Comparison of ENCODE assay signal across 24 mouse cellular contexts in the genomic region with DNA sequence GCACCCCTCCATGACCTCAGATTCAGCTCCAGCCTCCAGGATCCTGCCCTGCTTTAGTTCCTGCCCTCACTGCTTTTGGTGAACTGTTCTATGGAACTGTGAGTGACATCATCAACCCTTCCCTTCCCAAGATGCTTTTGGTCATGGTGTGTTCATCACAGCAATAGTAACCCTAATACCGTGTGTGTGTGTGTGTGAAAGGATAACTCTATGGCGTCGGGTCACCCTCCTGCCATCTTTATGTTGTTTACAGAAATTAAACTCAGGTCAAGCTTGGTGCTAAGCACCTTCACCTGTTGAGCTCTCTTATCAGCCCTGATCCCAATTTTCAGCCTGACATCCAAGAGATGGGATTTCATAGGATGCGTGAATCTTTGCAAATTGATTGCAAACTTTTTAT.
DNase-seq lines count a peak whose midpoint lies in the region; ATAC-seq and TF ChIP-seq lines count a peak whose summit lies in the region.
"Had no signal": no experiment of that assay in that cellular context is flagged by ENCODE, and none has a peak within 500 bp of the region (broad histone marks: within the 10 kb centered on the region; RNA-seq: fewer than 3 reads in every experiment).

No protein-coding gene starts in this region.

- no peak for DNase-seq in forebrain, embryonic 11.5 days (ENCODE audit: low spot score)
- DNase-seq in forebrain, postnatal 0 days, result no peak
- no peak for DNase-seq in forebrain, embryonic 10.5 days (ENCODE audit: extremely low spot score, low spot score)
- no peak for DNase-seq in midbrain, embryonic 11.5 days (ENCODE audit: low spot score, missing footprints)
- DNase-seq in midbrain, postnatal 0 days (ENCODE audit: low spot score), result no peak
- no peak for DNase-seq in neural tube, embryonic 11.5 days (ENCODE audit: low spot score)
- no peak for DNase-seq in neural tube, embryonic 10.5 days (ENCODE audit: extremely low spot score, low spot score)
- DNase-seq: adrenal gland, adult 8-10 months; adrenal gland, postnatal 25 days; cerebellum, adult 11 months; cerebellum, adult 2 months; cerebellum, adult 9-11 months; cerebellum, postnatal 25 days; gastrocnemius, postnatal 10 days; gastrocnemius, postnatal 36 days; heart, postnatal 36 days had no signal

- no peak overlapping the region for H3K4me3 ChIP-seq in forebrain, embryonic 11.5 days (ENCODE audit: low read depth, low read length)
- H3K4me3 ChIP-seq in forebrain, postnatal 0 days (ENCODE audit: low read depth, low read length), result no peak overlapping the region
- no peak overlapping the region for H3K4me3 ChIP-seq in forebrain, embryonic 15.5 days
- no peak overlapping the region for H3K4me3 ChIP-seq in forebrain, embryonic 10.5 days
- no peak overlapping the region for H3K4me3 ChIP-seq in midbrain, embryonic 11.5 days (ENCODE audit: low read depth, low read length)
- H3K4me3 ChIP-seq in midbrain, postnatal 0 days (ENCODE audit: low read depth, low read length), result no peak overlapping the region
- H3K4me3 ChIP-seq in neural tube, embryonic 11.5 days (ENCODE audit: low read depth, low read length), result no peak overlapping the region
- H3K4me3 ChIP-seq: embryonic facial prominence, embryonic 12.5 days; embryonic facial prominence, embryonic 15.5 days; hindbrain, embryonic 13.5 days; intestine, embryonic 15.5 days had no signal

- no peaks in the 10 kb centered on the region for H3K36me3 ChIP-seq in forebrain, embryonic 11.5 days (ENCODE audit: control insufficient read depth, insufficient read depth, low read length)
- H3K36me3 ChIP-seq in forebrain, postnatal 0 days (ENCODE audit: insufficient read depth), result peaks cover 23% of the 10 kb centered on the region
- H3K36me3 ChIP-seq in forebrain, embryonic 15.5 days, result peaks cover 5% of the 10 kb centered on the region
- H3K36me3 ChIP-seq in forebrain, embryonic 10.5 days (replicated peaks), result no peaks in the 10 kb centered on the region
- 0 out of 2 replicates have a peak, but pooled peaks cover 2% of the 10 kb centered on the region for H3K36me3 ChIP-seq in midbrain, embryonic 11.5 days (ENCODE audit: control insufficient read depth, insufficient read depth, low read length)
- peaks cover 8% of the 10 kb centered on the region for H3K36me3 ChIP-seq in midbrain, postnatal 0 days (ENCODE audit: insufficient read depth, low read length)
- no peaks in the 10 kb centered on the region for H3K36me3 ChIP-seq in neural tube, embryonic 11.5 days (ENCODE audit: control insufficient read depth, insufficient read depth, low read length)
- H3K36me3 ChIP-seq: embryonic facial prominence, embryonic 12.5 days; hindbrain, embryonic 10.5 days; intestine, embryonic 15.5 days had no signal

- peaks cover 10% of the 10 kb centered on the region for H3K4me1 ChIP-seq in forebrain, embryonic 11.5 days (replicated peaks; ENCODE audit: control insufficient read depth, insufficient read depth, low read length)
- H3K4me1 ChIP-seq in forebrain, postnatal 0 days (ENCODE audit: insufficient read depth), result peaks cover 15% of the 10 kb centered on the region
- peaks cover 41% of the 10 kb centered on the region for H3K4me1 ChIP-seq in forebrain, embryonic 15.5 days
- peaks cover 28% of the 10 kb centered on the region for H3K4me1 ChIP-seq in forebrain, embryonic 10.5 days
- H3K4me1 ChIP-seq in midbrain, embryonic 11.5 days (ENCODE audit: control insufficient read depth, insufficient read depth, low read length), result peaks cover 13% of the 10 kb centered on the region
- H3K4me1 ChIP-seq in midbrain, postnatal 0 days (ENCODE audit: insufficient read depth, low read length), result peaks cover 6% of the 10 kb centered on the region; the same call in 1 of the 2 replicates
- no peaks in the 10 kb centered on the region; the same call in 1 of the 2 replicates for H3K4me1 ChIP-seq in neural tube, embryonic 11.5 days (ENCODE audit: control insufficient read depth, insufficient read depth, low read length)
- H3K4me1 ChIP-seq: embryonic facial prominence, embryonic 12.5 days; embryonic facial prominence, embryonic 15.5 days had no signal

- H3K9ac ChIP-seq in forebrain, embryonic 11.5 days (ENCODE audit: low read length), result no peak overlapping the region
- no peak overlapping the region for H3K9ac ChIP-seq in forebrain, postnatal 0 days
- no peak overlapping the region for H3K9ac ChIP-seq in forebrain, embryonic 15.5 days (replicated peaks)
- H3K9ac ChIP-seq in midbrain, embryonic 11.5 days (ENCODE audit: low read length), result no peak overlapping the region
- H3K9ac ChIP-seq in midbrain, postnatal 0 days (replicated peaks; ENCODE audit: low read length, poor library complexity, severe bottlenecking), result no peak overlapping the region
- no peak overlapping the region for H3K9ac ChIP-seq in neural tube, embryonic 11.5 days (ENCODE audit: low read length)
- H3K9ac ChIP-seq: embryonic facial prominence, embryonic 12.5 days; embryonic facial prominence, embryonic 15.5 days; hindbrain, embryonic 13.5 days; intestine, embryonic 15.5 days had no signal

- H3K9me3 ChIP-seq in forebrain, embryonic 11.5 days (ENCODE audit: control insufficient read depth, low read length), result no peaks in the 10 kb centered on the region
- no peaks in the 10 kb centered on the region for H3K9me3 ChIP-seq in forebrain, postnatal 0 days (ENCODE audit: low read length)
- H3K9me3 ChIP-seq in forebrain, embryonic 15.5 days, result no peaks in the 10 kb centered on the region
- H3K9me3 ChIP-seq in forebrain, embryonic 10.5 days, result no peaks in the 10 kb centered on the region
- H3K9me3 ChIP-seq in midbrain, embryonic 11.5 days (ENCODE audit: control insufficient read depth, low read length), result no peaks in the 10 kb centered on the region
- no peaks in the 10 kb centered on the region for H3K9me3 ChIP-seq in midbrain, postnatal 0 days (ENCODE audit: low read length)
- H3K9me3 ChIP-seq in neural tube, embryonic 11.5 days (ENCODE audit: control insufficient read depth, low read length), result no peaks in the 10 kb centered on the region
- H3K9me3 ChIP-seq: embryonic facial prominence, embryonic 12.5 days; embryonic facial prominence, embryonic 15.5 days; hindbrain, embryonic 10.5 days; hindbrain, embryonic 13.5 days; intestine, embryonic 15.5 days had no signal

- no peaks in the 10 kb centered on the region for H3K27me3 ChIP-seq in forebrain, embryonic 11.5 days (ENCODE audit: control insufficient read depth, insufficient read depth, low read length)
- H3K27me3 ChIP-seq in forebrain, postnatal 0 days (ENCODE audit: insufficient read depth, low read length), result no peaks in the 10 kb centered on the region
- H3K27me3 ChIP-seq in forebrain, embryonic 15.5 days, result no peaks in the 10 kb centered on the region
- no peaks in the 10 kb centered on the region for H3K27me3 ChIP-seq in forebrain, embryonic 10.5 days (ENCODE audit: poor library complexity, severe bottlenecking)
- H3K27me3 ChIP-seq in midbrain, embryonic 11.5 days (ENCODE audit: control insufficient read depth, insufficient read depth, low read length), result no peaks in the 10 kb centered on the region
- no peaks in the 10 kb centered on the region for H3K27me3 ChIP-seq in midbrain, postnatal 0 days (ENCODE audit: insufficient read depth, low read length)
- no peaks in the 10 kb centered on the region for H3K27me3 ChIP-seq in neural tube, embryonic 11.5 days (ENCODE audit: control insufficient read depth, insufficient read depth, low read length)
- H3K27me3 ChIP-seq: embryonic facial prominence, embryonic 12.5 days; embryonic facial prominence, embryonic 15.5 days; hindbrain, embryonic 13.5 days; intestine, embryonic 15.5 days had no signal

- no peak overlapping the region for H3K27ac ChIP-seq in forebrain, embryonic 11.5 days (ENCODE audit: low read depth, low read length)
- no peak overlapping the region for H3K27ac ChIP-seq in forebrain, postnatal 0 days (ENCODE audit: low read depth, low read length)
- peak overlapping the region; percentile 79; the same call in 1 of the 2 replicates for H3K27ac ChIP-seq in forebrain, embryonic 15.5 days (replicated peaks)
- H3K27ac ChIP-seq in forebrain, embryonic 10.5 days, result no peak overlapping the region
- H3K27ac ChIP-seq in midbrain, embryonic 11.5 days (ENCODE audit: low read depth, low read length), result no peak overlapping the region
- H3K27ac ChIP-seq in midbrain, postnatal 0 days (ENCODE audit: low read depth, low read length), result no peak overlapping the region
- H3K27ac ChIP-seq in neural tube, embryonic 11.5 days (ENCODE audit: low read depth, low read length), result no peak overlapping the region
- H3K27ac ChIP-seq: embryonic facial prominence, embryonic 12.5 days; embryonic facial prominence, embryonic 15.5 days; intestine, embryonic 15.5 days had no signal

- H3K4me2 ChIP-seq in forebrain, embryonic 11.5 days (ENCODE audit: low read depth, low read length, severe bottlenecking), result no peak overlapping the region
- H3K4me2 ChIP-seq in forebrain, postnatal 0 days (ENCODE audit: low read depth), result no peak overlapping the region
- no peak overlapping the region for H3K4me2 ChIP-seq in forebrain, embryonic 15.5 days (replicated peaks)
- H3K4me2 ChIP-seq in midbrain, embryonic 11.5 days, result no peak overlapping the region
- no peak overlapping the region for H3K4me2 ChIP-seq in midbrain, postnatal 0 days (ENCODE audit: low read depth, low read length, poor library complexity, severe bottlenecking)
- no peak overlapping the region for H3K4me2 ChIP-seq in neural tube, embryonic 11.5 days (ENCODE audit: low read depth)
- H3K4me2 ChIP-seq: embryonic facial prominence, embryonic 12.5 days; embryonic facial prominence, embryonic 15.5 days; heart, embryonic 11.5 days; intestine, embryonic 15.5 days had no signal

- no peak for TF ChIP-seq CTCF in forebrain, postnatal 0 days (IDR thresholded peaks at IDR 0.05; ENCODE audit: low read depth)
- TF ChIP-seq CTCF in midbrain, postnatal 0 days (IDR thresholded peaks at IDR 0.05), result no peak

- 0 out of 2 replicates have a peak, but pooled peaks have one; percentile 28 for ATAC-seq in forebrain, embryonic 11.5 days (replicated peaks; ENCODE audit: low FRiP score)
- no peak for ATAC-seq in forebrain, postnatal 0 days
- ATAC-seq in forebrain, embryonic 15.5 days (replicated peaks), result no peak
- ATAC-seq in midbrain, embryonic 11.5 days (ENCODE audit: low FRiP score), result peak; percentile 19; the same call in 1 of the 2 replicates
- no peak for ATAC-seq in midbrain, postnatal 0 days (ENCODE audit: low FRiP score)
- ATAC-seq in neural tube, embryonic 11.5 days (ENCODE audit: insufficient read depth, low FRiP score, low TSS enrichment), result 0 out of 2 replicates have a peak, but pooled peaks have one; percentile 13
- ATAC-seq: activated CD4-positive, CD25-positive, alpha-beta regulatory T cell, adult 4 months; intestine, embryonic 15.5 days had no signal

- WGBS in forebrain, embryonic 11.5 days, result 91% methylated on average over 4 of the region's 4 CpGs
- WGBS in forebrain, postnatal 0 days, result 84% methylated on average over 4 of the region's 4 CpGs
- 85% methylated on average over 4 of the region's 4 CpGs for WGBS in forebrain, embryonic 15.5 days
- WGBS in forebrain, embryonic 10.5 days, result 89% methylated on average over 4 of the region's 4 CpGs
- 88% methylated on average over 4 of the region's 4 CpGs for WGBS in midbrain, embryonic 11.5 days
- WGBS in midbrain, postnatal 0 days, result 94% methylated on average over 4 of the region's 4 CpGs
- 84% methylated on average over 4 of the region's 4 CpGs for WGBS in neural tube, embryonic 11.5 days

Comparison
In these comparisons a context has a peak if more than half of its experiments do, and no peak if none do; other contexts are left out.
1. ATAC-seq: peak in forebrain, embryonic 11.5 days (single experiment), midbrain, embryonic 11.5 days (single experiment) and neural tube, embryonic 11.5 days (single experiment); none in forebrain, postnatal 0 days (single experiment), forebrain, embryonic 15.5 days (single experiment) and midbrain, postnatal 0 days (single experiment).